Mouse (Mus musculus): Measurements from ENCODE around the gene Zbtb24. TPM values are rescaled to one million over a fixed set of nuclear protein-coding genes. Genes with fewer than 3 reads are reported as not detected.

The Zbtb24 gene
- polyA plus RNA-seq, 2 experiments, result 19.0 to 21.3 TPM

- ATAC-seq (ENCODE audit: low FRiP score, low read depth), result no peak
- Histone ChIP-seq H3K4me3 (replicated peaks; ENCODE audit: low read length) (no peak overlapping the region), H3K36me3 (ENCODE audit: control insufficient read depth, insufficient read depth, low read length) (peaks cover 58% of the 10 kb centered on the region), H3K27me3 (ENCODE audit: control insufficient read depth, insufficient read depth, low read length) (no peaks in the 10 kb centered on the region), H3K9ac (ENCODE audit: low read depth, low read length, severe bottlenecking) (no peak overlapping the region), H3K27ac (replicated peaks; ENCODE audit: low read depth, low read length) (no peak overlapping the region), H3K4me1 (ENCODE audit: control insufficient read depth, insufficient read depth, low read length) (no peaks in the 10 kb centered on the region), H3K4me2 (replicated peaks; ENCODE audit: low read depth, low read length, severe bottlenecking) (no peak overlapping the region), H3K9me3 (ENCODE audit: control insufficient read depth, low read length) (no peaks in the 10 kb centered on the region)
- 87% methylated on average over 4 of the region's 4 CpGs for WGBS
- no peak for DNase-seq (ENCODE audit: low spot score)
- no peak for TF ChIP-seq POLR2A (IDR thresholded peaks at IDR 0.05; ENCODE audit: borderline replicate concordance, extremely low read depth, insufficient read depth, insufficient read length)
Measured at GRCm38 (mm10) chr10:41459990-41460389, 9.8 kb downstream of the Zbtb24 start.

DNA sequence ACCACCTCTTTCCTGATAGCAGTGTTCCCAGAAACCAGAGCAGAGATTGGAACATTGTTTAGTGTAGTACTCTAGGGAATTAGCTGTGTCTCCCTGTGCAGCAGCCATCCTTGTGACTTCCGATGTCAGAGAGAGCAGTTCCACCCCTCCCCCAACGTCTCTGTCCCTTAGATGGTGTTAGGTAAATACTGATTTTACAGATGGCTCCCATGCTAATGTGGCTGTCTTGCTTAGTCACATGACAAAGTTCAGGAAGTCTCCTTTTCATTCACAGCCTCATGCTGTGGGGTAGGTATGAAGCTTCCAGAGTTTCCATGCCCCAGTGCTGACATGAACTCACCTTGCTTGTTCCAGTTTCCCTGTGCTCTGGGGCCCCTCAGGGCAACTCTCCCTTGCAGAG is 10.3 kb downstream of the Zbtb24 start:
- DNase-seq (ENCODE audit: low spot score) (no peak), ATAC-seq (ENCODE audit: low FRiP score, low read depth) (no peak)
- 31% methylated on average over 2 of the region's 2 CpGs for WGBS

DNA sequence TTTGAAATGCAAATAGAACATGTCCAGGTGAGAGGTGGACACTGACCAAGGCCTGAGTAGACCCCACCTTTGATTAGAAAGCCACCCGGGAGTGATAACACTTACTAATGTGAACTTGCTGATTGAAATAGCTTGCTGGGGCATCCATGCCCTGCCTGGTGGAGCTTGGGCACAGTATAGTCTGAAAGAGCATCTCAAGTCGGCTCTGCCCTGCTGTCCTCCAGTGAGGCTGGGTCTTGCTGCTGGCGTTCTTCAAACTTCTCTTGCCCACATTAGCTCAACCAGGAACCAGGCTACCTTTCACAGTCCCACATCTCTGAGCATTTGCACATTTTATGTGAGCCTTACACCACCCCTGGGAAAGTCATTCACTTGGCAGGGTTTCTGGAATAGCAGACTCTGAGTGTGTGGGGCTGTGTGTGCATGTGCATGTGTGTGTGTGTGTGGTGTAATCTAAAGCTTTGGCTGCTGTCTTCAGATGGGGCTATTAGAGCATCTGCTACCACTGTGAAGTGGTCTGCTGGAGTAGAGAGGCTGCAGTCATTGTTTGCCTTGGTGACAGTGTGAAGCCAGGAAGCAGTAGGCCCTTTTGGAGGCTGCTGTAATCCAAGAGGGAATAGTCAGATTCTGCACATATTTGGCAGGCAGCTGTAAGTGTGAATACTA is 11.0 kb downstream of the Zbtb24 start:
- no peaks in the 10 kb centered on the region for H3K4me1 ChIP-seq (ENCODE audit: control insufficient read depth, insufficient read depth, low read length)
- 80% methylated on average over 3 of the region's 3 CpGs for WGBS
- H3K27ac ChIP-seq (replicated peaks; ENCODE audit: low read depth, low read length), result no peak overlapping the region
- ATAC-seq (ENCODE audit: low FRiP score, low read depth) (peak; percentile 34; the same call in 1 of the 2 replicates), DNase-seq (ENCODE audit: low spot score) (no peak)
- H3K4me3 ChIP-seq (replicated peaks; ENCODE audit: low read length), result no peak overlapping the region
- no peak overlapping the region for H3K9ac ChIP-seq (ENCODE audit: low read depth, low read length, severe bottlenecking)
- no peaks in the 10 kb centered on the region for H3K9me3 ChIP-seq (ENCODE audit: control insufficient read depth, low read length)
- no peaks in the 10 kb centered on the region for H3K27me3 ChIP-seq (ENCODE audit: control insufficient read depth, insufficient read depth, low read length)
- H3K36me3 ChIP-seq (ENCODE audit: control insufficient read depth, insufficient read depth, low read length), result peaks cover 56% of the 10 kb centered on the region
- TF ChIP-seq POLR2A (IDR thresholded peaks at IDR 0.05; ENCODE audit: borderline replicate concordance, extremely low read depth, insufficient read depth, insufficient read length), result no peak
- H3K4me2 ChIP-seq (replicated peaks; ENCODE audit: low read depth, low read length, severe bottlenecking), result no peak overlapping the region

More for the DNA sequence above, 10.3 kb downstream of the Zbtb24 start:
- no peaks in the 10 kb centered on the region for H3K4me1 ChIP-seq (ENCODE audit: control insufficient read depth, insufficient read depth, low read length)
- H3K36me3 ChIP-seq (ENCODE audit: control insufficient read depth, insufficient read depth, low read length), result peaks cover 58% of the 10 kb centered on the region
- H3K9ac ChIP-seq (ENCODE audit: low read depth, low read length, severe bottlenecking), result no peak overlapping the region
- no peaks in the 10 kb centered on the region for H3K27me3 ChIP-seq (ENCODE audit: control insufficient read depth, insufficient read depth, low read length)
- no peak for TF ChIP-seq POLR2A (IDR thresholded peaks at IDR 0.05; ENCODE audit: borderline replicate concordance, extremely low read depth, insufficient read depth, insufficient read length)
- H3K4me3 ChIP-seq (replicated peaks; ENCODE audit: low read length), result no peak overlapping the region
- no peaks in the 10 kb centered on the region for H3K9me3 ChIP-seq (ENCODE audit: control insufficient read depth, low read length)
- no peak overlapping the region for H3K4me2 ChIP-seq (replicated peaks; ENCODE audit: low read depth, low read length, severe bottlenecking)
- H3K27ac ChIP-seq (replicated peaks; ENCODE audit: low read depth, low read length), result no peak overlapping the region

GRCm38 (mm10) chr10:41464401-41464955 is 14.3 kb downstream of the Zbtb24 start:
- Histone ChIP-seq H3K27ac (replicated peaks; ENCODE audit: low read depth, low read length) (no peak overlapping the region), H3K9me3 (ENCODE audit: control insufficient read depth, low read length) (no peaks in the 10 kb centered on the region), H3K9ac (ENCODE audit: low read depth, low read length, severe bottlenecking) (no peak overlapping the region), H3K27me3 (ENCODE audit: control insufficient read depth, insufficient read depth, low read length) (no peaks in the 10 kb centered on the region), H3K4me3 (replicated peaks; ENCODE audit: low read length) (no peak overlapping the region), H3K4me1 (ENCODE audit: control insufficient read depth, insufficient read depth, low read length) (no peaks in the 10 kb centered on the region), H3K36me3 (ENCODE audit: control insufficient read depth, insufficient read depth, low read length) (peaks cover 41% of the 10 kb centered on the region), H3K4me2 (replicated peaks; ENCODE audit: low read depth, low read length, severe bottlenecking) (no peak overlapping the region)
- DNase-seq (ENCODE audit: low spot score) (no peak), ATAC-seq (ENCODE audit: low FRiP score, low read depth) (no peak)
- TF ChIP-seq POLR2A (IDR thresholded peaks at IDR 0.05; ENCODE audit: borderline replicate concordance, extremely low read depth, insufficient read depth, insufficient read length), result no peak
- WGBS, result 60% methylated on average over 15 of the region's 15 CpGs

DNA sequence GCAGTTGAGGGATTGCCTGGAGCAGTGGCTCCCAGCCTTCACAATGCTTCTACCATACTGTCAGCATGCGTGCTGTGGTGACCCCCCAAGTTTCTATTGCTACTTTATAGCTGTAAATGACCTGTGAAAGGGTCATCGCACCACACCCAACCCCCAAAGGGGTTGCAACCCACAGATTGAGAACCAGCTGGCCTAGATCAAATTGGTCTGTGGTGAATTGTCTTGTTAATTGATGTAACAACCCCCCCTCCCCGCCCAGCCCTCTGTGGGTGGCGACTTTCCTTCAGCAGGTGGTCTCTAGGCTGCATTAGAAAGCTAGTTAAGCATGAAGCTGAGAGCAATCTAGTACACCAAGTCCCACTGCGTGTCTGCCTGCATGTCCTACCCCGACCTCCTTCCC is 17.1 kb downstream of the Zbtb24 start:
- Histone ChIP-seq H3K27ac (replicated peaks; ENCODE audit: low read depth, low read length) (no peak overlapping the region), H3K4me3 (replicated peaks; ENCODE audit: low read length) (no peak overlapping the region), H3K9ac (ENCODE audit: low read depth, low read length, severe bottlenecking) (no peak overlapping the region), H3K27me3 (ENCODE audit: control insufficient read depth, insufficient read depth, low read length) (no peaks in the 10 kb centered on the region), H3K4me1 (ENCODE audit: control insufficient read depth, insufficient read depth, low read length) (no peaks in the 10 kb centered on the region), H3K4me2 (replicated peaks; ENCODE audit: low read depth, low read length, severe bottlenecking) (no peak overlapping the region), H3K36me3 (ENCODE audit: control insufficient read depth, insufficient read depth, low read length) (peaks cover 31% of the 10 kb centered on the region), H3K9me3 (ENCODE audit: control insufficient read depth, low read length) (no peaks in the 10 kb centered on the region)
- TF ChIP-seq POLR2A (IDR thresholded peaks at IDR 0.05; ENCODE audit: borderline replicate concordance, extremely low read depth, insufficient read depth, insufficient read length), result no peak
- 35% methylated on average over 6 of the region's 6 CpGs for WGBS
- ATAC-seq (ENCODE audit: low FRiP score, low read depth) (no peak), DNase-seq (ENCODE audit: low spot score) (no peak)
